ENCODE assay signal across 21 mouse cellular contexts in genomic region chr7:125873971-125874495, GRCm38 (mm10).
A peak's percentile ranks its signal among the peaks of the same experiment; 100 is the strongest.
DNase-seq lines count a peak whose midpoint lies in the region; ATAC-seq and TF ChIP-seq lines count a peak whose summit lies in the region.
"Had no signal": no experiment of that assay in that cellular context is flagged by ENCODE, and none has a peak within 500 bp of the region (broad histone marks: within the 10 kb centered on the region; RNA-seq: fewer than 3 reads in every experiment).

No protein-coding gene starts in this region.

- no peak for TF ChIP-seq POLR2A in kidney, adult 2 months (IDR thresholded peaks at IDR 0.05; ENCODE audit: low read depth, low read length)

- 81% methylated on average over 6 of the region's 6 CpGs for WGBS in kidney, adult 2 months
- WGBS in midbrain, embryonic 16.5 days = 89% methylated on average over 6 of the region's 6 CpGs
- 93% methylated on average over 6 of the region's 6 CpGs for WGBS in midbrain, embryonic 11.5 days

- H3K27ac ChIP-seq in kidney, adult 2 months (ENCODE audit: insufficient read depth, low read depth, low read length) = no peak overlapping the region
- H3K27ac ChIP-seq in midbrain, embryonic 16.5 days (ENCODE audit: low read length) = no peak overlapping the region
- H3K27ac ChIP-seq in midbrain, embryonic 11.5 days (ENCODE audit: low read depth, low read length) = no peak overlapping the region
- H3K27ac ChIP-seq: forebrain, embryonic 15.5 days; hindbrain, embryonic 12.5 days; macrophage; midbrain, embryonic 12.5 days had no signal

- no peaks in the 10 kb centered on the region for H3K36me3 ChIP-seq in kidney, adult 2 months (ENCODE audit: control insufficient read depth, insufficient read depth, low read length)
- no peaks in the 10 kb centered on the region for H3K36me3 ChIP-seq in midbrain, embryonic 16.5 days (ENCODE audit: control insufficient read depth, insufficient read depth, low read length)
- H3K36me3 ChIP-seq in midbrain, embryonic 11.5 days (ENCODE audit: control insufficient read depth, insufficient read depth, low read length) = no peaks in the 10 kb centered on the region
- H3K36me3 ChIP-seq: forebrain, embryonic 15.5 days; hindbrain, embryonic 12.5 days; midbrain, embryonic 12.5 days had no signal

- peak; percentile 68 to 80 for DNase-seq in adrenal gland, adult (ENCODE audit: inconsistent age in 2 of 2, low spot score in 1 of 2)
- DNase-seq in adrenal gland, postnatal 4 days (ENCODE audit: low spot score in 2 of 2) = no peak
- DNase-seq in kidney, adult 2 months = peak; percentile 13
- no peak for DNase-seq in kidney, adult 9 months
- no peak for DNase-seq in midbrain, embryonic 11.5 days (ENCODE audit: low spot score, missing footprints)
- DNase-seq: cerebellum, adult 8-10 months; cerebellum, postnatal 36 days; gastrocnemius, postnatal 25 days; heart, adult 18-20 months; left cerebral cortex, postnatal 4 days; retina, postnatal 1 day; right cerebral cortex, postnatal 25 days; thymus, postnatal 25 days had no signal

- no peak for TF ChIP-seq CTCF in kidney, adult 2 months (conservative IDR thresholded peaks at IDR 0.05; ENCODE audit: insufficient read depth, insufficient read length, low read depth, low read length)

- no peaks in the 10 kb centered on the region for H3K27me3 ChIP-seq in kidney, adult 2 months (replicated peaks; ENCODE audit: control insufficient read depth, insufficient read depth, low read length)
- H3K27me3 ChIP-seq in midbrain, embryonic 16.5 days (ENCODE audit: control insufficient read depth, insufficient read depth, low read depth, low read length) = no peaks in the 10 kb centered on the region
- H3K27me3 ChIP-seq in midbrain, embryonic 11.5 days (ENCODE audit: control insufficient read depth, insufficient read depth, low read length) = no peaks in the 10 kb centered on the region
- H3K27me3 ChIP-seq: forebrain, embryonic 15.5 days; hindbrain, embryonic 12.5 days; midbrain, embryonic 12.5 days had no signal

- 0 out of 2 replicates have a peak, but pooled peaks cover 5% of the 10 kb centered on the region for H3K4me1 ChIP-seq in kidney, adult 2 months (ENCODE audit: control insufficient read depth, insufficient read depth, low read length)
- peaks cover 16% of the 10 kb centered on the region for H3K4me1 ChIP-seq in midbrain, embryonic 16.5 days (ENCODE audit: control insufficient read depth, insufficient read depth, low read length)
- H3K4me1 ChIP-seq in midbrain, embryonic 11.5 days (ENCODE audit: control insufficient read depth, insufficient read depth, low read length) = peaks cover 19% of the 10 kb centered on the region

- H3K4me2 ChIP-seq in midbrain, embryonic 16.5 days (ENCODE audit: low read length) = no peak overlapping the region
- no peak overlapping the region for H3K4me2 ChIP-seq in midbrain, embryonic 11.5 days
- H3K4me2 ChIP-seq: forebrain, embryonic 15.5 days; hindbrain, embryonic 12.5 days; midbrain, embryonic 12.5 days had no signal

- H3K9me3 ChIP-seq in midbrain, embryonic 16.5 days (replicated peaks; ENCODE audit: control insufficient read depth, low read length, poor library complexity, severe bottlenecking) = no peaks in the 10 kb centered on the region
- no peaks in the 10 kb centered on the region for H3K9me3 ChIP-seq in midbrain, embryonic 11.5 days (ENCODE audit: control insufficient read depth, low read length)
- H3K9me3 ChIP-seq: forebrain, embryonic 15.5 days; hindbrain, embryonic 12.5 days; midbrain, embryonic 12.5 days had no signal

- H3K4me3 ChIP-seq in kidney, adult 2 months (ENCODE audit: insufficient read depth, low read depth, low read length) = no peak overlapping the region
- H3K4me3 ChIP-seq in midbrain, embryonic 16.5 days (ENCODE audit: low read depth, low read length) = no peak overlapping the region
- H3K4me3 ChIP-seq in midbrain, embryonic 11.5 days (ENCODE audit: low read depth, low read length) = no peak overlapping the region
- H3K4me3 ChIP-seq: forebrain, embryonic 15.5 days; hindbrain, embryonic 12.5 days; midbrain, embryonic 12.5 days had no signal

- 0 out of 2 replicates have a peak, but pooled peaks have one; percentile 4 for ATAC-seq in midbrain, embryonic 16.5 days
- ATAC-seq in midbrain, embryonic 11.5 days (ENCODE audit: low FRiP score) = no peak
- ATAC-seq in megakaryocyte progenitor cell, adult 5-6 weeks (replicated peaks; ENCODE audit: poor library complexity) = no peak
- ATAC-seq: activated CD4-positive, CD25-positive, alpha-beta regulatory T cell, adult 4 months; forebrain, embryonic 15.5 days; intestine, postnatal 0 days had no signal

- no peak overlapping the region for H3K9ac ChIP-seq in midbrain, embryonic 16.5 days (ENCODE audit: low read depth, low read length)
- no peak overlapping the region for H3K9ac ChIP-seq in midbrain, embryonic 11.5 days (ENCODE audit: low read length)
- H3K9ac ChIP-seq: forebrain, embryonic 15.5 days; hindbrain, embryonic 12.5 days; midbrain, embryonic 12.5 days had no signal

Comparison
In these comparisons a context has a peak if more than half of its experiments do, and no peak if none do; other contexts are left out.
1. DNase-seq: peak in adrenal gland, adult (2 of 2) and kidney, adult 2 months (single experiment); none in adrenal gland, postnatal 4 days (0 of 2), kidney, adult 9 months (single experiment) and midbrain, embryonic 11.5 days (single experiment).